Mouse (Mus musculus): ENCODE results near the gene Pacrg.

GRCm38 (mm10) chr17:10371472-10371871 is 468.6 kb downstream of the Pacrg start:
- TF ChIP-seq CTCF (IDR thresholded peaks at IDR 0.05; ENCODE audit: low read depth, low read length) (no peak), TAL1 (conservative IDR thresholded peaks at IDR 0.05; ENCODE audit: low read depth, low read length) (no peak), GATA1 (IDR thresholded peaks at IDR 0.05; ENCODE audit: borderline replicate concordance, low read length) (no peak), GATA2 (IDR thresholded peaks at IDR 0.05; ENCODE audit: borderline replicate concordance, low read depth, low read length) (no peak), POLR2AphosphoS5 (IDR thresholded peaks at IDR 0.05; ENCODE audit: insufficient replicate concordance, low read depth, low read length) (no peak)

Measured in G1E (cell line).